Mouse (Mus musculus): ENCODE results near the gene Lexm. TPM values are rescaled to one million over a fixed set of nuclear protein-coding genes. Genes with fewer than 3 reads are reported as not detected.
A peak's percentile ranks its signal among the peaks of the same experiment; 100 is the strongest.

Lexm gene
- total and polyA plus RNA-seq, 3 experiments = 0.19 to 0.21 TPM; not detected in 1

DNA sequence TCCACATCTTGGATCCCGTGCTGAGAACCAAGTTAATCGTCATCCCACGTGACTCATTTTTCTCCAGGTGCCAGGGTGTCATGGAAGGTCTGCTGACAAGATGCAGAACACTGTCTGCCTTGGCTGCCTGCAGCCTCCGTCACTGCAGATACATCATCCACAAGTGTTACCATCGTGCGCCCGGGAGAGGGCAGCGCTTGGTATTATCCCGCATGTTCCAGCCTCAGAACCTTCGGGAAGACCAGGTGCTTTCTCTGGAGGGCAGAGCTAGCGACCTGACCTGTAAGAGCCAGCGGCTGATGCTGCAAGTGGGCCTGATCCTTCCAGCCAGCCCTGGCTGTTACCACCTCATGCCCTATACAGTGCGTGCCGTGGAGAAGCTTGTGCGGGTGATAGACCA, 36.0 kb upstream of the Lexm start:
- in situ Hi-C loops (cut with MboI; ENCODE audit: low pct_ligation_motif_present, low pct_unique_long_range_greater_than_20kb, low sequenced_read_pairs) (no loop called here), dilution Hi-C loops (cut with MboI; ENCODE audit: extremely low pct_ligation_motif_present, extremely low pct_unique_long_range_greater_than_20kb, low sequenced_read_pairs) (no loop called here)
- H3K27me3 ChIP-seq (replicated peaks) = no peaks in the 10 kb centered on the region
- H3K4me2 ChIP-seq (ENCODE audit: insufficient read depth, low read depth, poor library complexity, severe bottlenecking) = no peak overlapping the region
- no peak for TF ChIP-seq JUND (conservative IDR thresholded peaks at IDR 0.05; ENCODE audit: low read depth, low read length)
- no peaks in the 10 kb centered on the region for H3K9me3 ChIP-seq (replicated peaks; ENCODE audit: low read length)
- H3K79me2 ChIP-seq (replicated peaks; ENCODE audit: control insufficient read depth, extremely low read depth, insufficient read depth, poor library complexity, severe bottlenecking) = peaks cover 9% of the 10 kb centered on the region
- H3K36me3 ChIP-seq (replicated peaks in 1 of 2; ENCODE audit: control insufficient read depth in 1 of 2, insufficient read depth in 1 of 2, low read length in 1 of 2) = peaks cover 29 to 56% of the 10 kb centered on the region in 2 experiments
- H3K27ac ChIP-seq (ENCODE audit: insufficient read depth, low read depth) = no peak overlapping the region
- no peak for DNase-seq (ENCODE audit: extremely low read depth)
- H3K4me3 ChIP-seq (replicated peaks in 1 of 3; ENCODE audit: low read depth in 2 of 3, low read length in 2 of 3, poor library complexity in 1 of 3) = no peak overlapping the region
- peaks cover 3 to 24% of the 10 kb centered on the region in 2 experiments for H3K4me1 ChIP-seq (ENCODE audit: control insufficient read depth in 1 of 2, insufficient read depth in 2 of 2)
- H3K9ac ChIP-seq (ENCODE audit: insufficient read depth, low read depth) = no peak overlapping the region

DNA sequence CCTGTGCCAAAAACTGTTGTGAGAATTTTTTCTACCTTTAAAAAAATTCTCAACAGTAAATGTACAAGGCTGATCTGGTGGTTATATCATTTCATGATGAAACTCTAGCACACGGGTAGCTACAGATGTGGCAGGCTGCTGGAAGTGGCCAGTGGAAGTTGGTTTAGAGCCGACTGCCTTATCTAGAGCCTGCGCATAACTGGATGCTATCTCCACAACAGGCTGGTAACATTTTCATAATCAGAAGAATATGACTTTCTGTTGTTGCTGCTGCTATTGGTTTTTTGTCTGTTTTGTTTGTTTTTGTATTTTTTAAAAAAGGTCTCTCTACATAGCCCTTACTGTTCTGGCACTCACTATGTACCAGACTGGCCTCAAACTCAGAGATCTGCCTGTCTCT, 35.5 kb upstream of the Lexm start:
- H3K9ac ChIP-seq (ENCODE audit: insufficient read depth, low read depth) = no peak overlapping the region
- dilution Hi-C loops (cut with MboI; ENCODE audit: extremely low pct_ligation_motif_present, extremely low pct_unique_long_range_greater_than_20kb, low sequenced_read_pairs) = no loop called here

DNA sequence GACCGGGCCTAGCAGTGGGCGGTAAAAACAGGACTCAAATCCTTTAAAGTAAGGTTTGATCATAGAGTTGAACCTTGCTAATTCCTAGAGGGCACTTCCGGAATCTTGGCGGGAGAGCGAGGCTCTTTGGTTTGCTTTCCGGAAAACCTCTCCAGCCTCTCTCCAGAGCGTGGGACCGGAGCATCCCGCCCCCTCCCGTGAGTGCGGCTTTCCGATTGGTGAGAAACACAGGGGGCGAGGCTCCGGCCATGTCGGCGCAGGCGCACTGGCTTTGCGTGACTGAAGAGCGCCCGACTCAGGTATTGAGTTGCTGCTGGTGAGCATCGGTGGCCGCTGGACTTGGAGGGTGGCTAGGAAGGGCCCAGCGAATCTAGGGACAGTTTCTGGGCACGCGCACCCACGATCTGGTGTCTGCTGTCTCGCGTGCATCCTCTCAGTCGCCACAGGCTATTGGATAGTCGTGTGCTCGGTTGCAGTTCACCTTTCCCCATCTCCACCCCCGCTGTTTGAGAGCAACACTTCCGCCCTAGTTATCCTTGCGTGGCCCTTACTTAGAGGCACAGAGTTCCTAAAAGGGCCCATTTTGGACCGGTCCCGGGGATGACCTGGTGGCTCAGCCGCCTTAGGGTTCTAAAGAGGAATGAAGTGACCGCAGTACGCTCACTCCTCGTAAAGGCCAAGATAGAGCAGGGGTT, 33.9 kb upstream of the Lexm start, which contains the start of gene Pars2:
Gene Pars2 (plus strand): TSS at position 237 of the 695 bp plus-strand sequence.
- H3K9ac ChIP-seq (ENCODE audit: insufficient read depth, low read depth) = peak within 1 kb of the TSS; percentile 81
- H3K9me3 ChIP-seq (replicated peaks; ENCODE audit: low read length) = no peaks in the 10 kb centered on the region
- H3K4me2 ChIP-seq (ENCODE audit: insufficient read depth, low read depth, poor library complexity, severe bottlenecking) = peak within 1 kb of the TSS; percentile 64
- H3K4me1 ChIP-seq (ENCODE audit: control insufficient read depth in 1 of 2, insufficient read depth in 2 of 2) = peaks cover 6 to 36% of the 10 kb centered on the region in 2 experiments
- dilution Hi-C loops (cut with MboI; ENCODE audit: extremely low pct_ligation_motif_present, extremely low pct_unique_long_range_greater_than_20kb, low sequenced_read_pairs) (no loop called here), in situ Hi-C loops (cut with MboI; ENCODE audit: low pct_ligation_motif_present, low pct_unique_long_range_greater_than_20kb, low sequenced_read_pairs) (no loop called here)
- H3K27me3 ChIP-seq (replicated peaks) = no peaks in the 10 kb centered on the region
- H3K4me3 ChIP-seq (replicated peaks in 1 of 3; ENCODE audit: low read depth in 2 of 3, low read length in 2 of 3, poor library complexity in 1 of 3) = peak within 1 kb of the TSS; percentile 76 to 86 (median 77)
- peak within 1 kb of the TSS; percentile 27 for H3K27ac ChIP-seq (ENCODE audit: insufficient read depth, low read depth)
- H3K36me3 ChIP-seq (replicated peaks in 1 of 2; ENCODE audit: control insufficient read depth in 1 of 2, insufficient read depth in 1 of 2, low read length in 1 of 2) = peaks cover 25 to 35% of the 10 kb centered on the region in 2 experiments
- peaks cover 9% of the 10 kb centered on the region for H3K79me2 ChIP-seq (replicated peaks; ENCODE audit: control insufficient read depth, extremely low read depth, insufficient read depth, poor library complexity, severe bottlenecking)
- peak; percentile 98 for DNase-seq (ENCODE audit: extremely low read depth)
- TF ChIP-seq GABPA (IDR thresholded peaks at IDR 0.05; ENCODE audit: insufficient replicate concordance, low read depth, low read length) (no peak; the same call in 1 of the 2 replicates), E2F4 (IDR thresholded peaks at IDR 0.05; ENCODE audit: insufficient replicate concordance, low read depth, low read length) (peak; percentile 98), JUN (IDR thresholded peaks at IDR 0.05; ENCODE audit: insufficient read depth, low read depth, low read length) (no peak), CTCF (conservative IDR thresholded peaks at IDR 0.05 in 1 of 2, IDR thresholded peaks at IDR 0.05 in 1 of 2; ENCODE audit: low read depth in 2 of 2, low read length in 2 of 2) (no peak), SIN3A (IDR thresholded peaks at IDR 0.05; ENCODE audit: low read length) (peak; percentile 73), MAFK (IDR thresholded peaks at IDR 0.05; ENCODE audit: insufficient replicate concordance, low read length) (no peak), RAD21 (IDR thresholded peaks at IDR 0.05; ENCODE audit: low read depth, low read length) (no peak), ELF1 (IDR thresholded peaks at IDR 0.05; ENCODE audit: low read depth, low read length) (peak; percentile 92), HCFC1 (IDR thresholded peaks at IDR 0.05; ENCODE audit: low read depth, low read length) (peak; percentile 89), CHD1 (IDR thresholded peaks at IDR 0.05; ENCODE audit: low read depth, low read length) (no peak), NRF1 (IDR thresholded peaks at IDR 0.05; ENCODE audit: low read depth, low read length) (peak; percentile 92), NELFE (IDR thresholded peaks at IDR 0.05; ENCODE audit: low read depth, low read length) (peak; percentile 76), USF2 (conservative IDR thresholded peaks at IDR 0.05; ENCODE audit: low read depth, low read length) (no peak), ETS1 (conservative IDR thresholded peaks at IDR 0.05; ENCODE audit: low read depth, low read length) (0 out of 2 replicates have a peak, but pooled peaks have one; percentile 26), TCF12 (IDR thresholded peaks at IDR 0.05; ENCODE audit: low read depth, low read length) (peak; percentile 83; the same call in 1 of the 2 replicates), UBTF (IDR thresholded peaks at IDR 0.05; ENCODE audit: low read depth, low read length) (no peak), KAT2A (IDR thresholded peaks at IDR 0.05; ENCODE audit: insufficient replicate concordance, low read length) (peak; percentile 81), ZKSCAN1 (IDR thresholded peaks at IDR 0.05; ENCODE audit: borderline replicate concordance, low read depth, low read length) (no peak), POLR2AphosphoS2 (IDR thresholded peaks at IDR 0.05; ENCODE audit: low read depth, low read length) (peak; percentile 80; the same call in 1 of the 2 replicates), EP300 (IDR thresholded peaks at IDR 0.05; ENCODE audit: low read length) (no peak)

More for the DNA sequence above, 35.5 kb upstream of the Lexm start:
- in situ Hi-C loops (cut with MboI; ENCODE audit: low pct_ligation_motif_present, low pct_unique_long_range_greater_than_20kb, low sequenced_read_pairs) = no loop called here
- H3K27ac ChIP-seq (ENCODE audit: insufficient read depth, low read depth) = no peak overlapping the region
- H3K4me3 ChIP-seq (replicated peaks in 1 of 3; ENCODE audit: low read depth in 2 of 3, low read length in 2 of 3, poor library complexity in 1 of 3) = no peak overlapping the region
- TF ChIP-seq JUND (conservative IDR thresholded peaks at IDR 0.05; ENCODE audit: low read depth, low read length) = no peak
- no peak for TF ChIP-seq ETS1 (conservative IDR thresholded peaks at IDR 0.05; ENCODE audit: low read depth, low read length)
- no peak for TF ChIP-seq ZC3H11A (IDR thresholded peaks at IDR 0.05; ENCODE audit: low read depth, low read length)
- no peak for TF ChIP-seq MEF2A (IDR thresholded peaks at IDR 0.05; ENCODE audit: borderline replicate concordance, low read depth, low read length)
- no peak for TF ChIP-seq ZMIZ1 (IDR thresholded peaks at IDR 0.05; ENCODE audit: low read depth, low read length)
- no peak for TF ChIP-seq ZKSCAN1 (IDR thresholded peaks at IDR 0.05; ENCODE audit: borderline replicate concordance, low read depth, low read length)
- no peak for TF ChIP-seq MAZ (IDR thresholded peaks at IDR 0.05; ENCODE audit: low read depth, low read length)
- no peak for TF ChIP-seq RAD21 (IDR thresholded peaks at IDR 0.05; ENCODE audit: low read depth, low read length)
- no peaks in the 10 kb centered on the region for H3K9me3 ChIP-seq (replicated peaks; ENCODE audit: low read length)
- H3K27me3 ChIP-seq (replicated peaks) = no peaks in the 10 kb centered on the region
- peaks cover 9% of the 10 kb centered on the region for H3K79me2 ChIP-seq (replicated peaks; ENCODE audit: control insufficient read depth, extremely low read depth, insufficient read depth, poor library complexity, severe bottlenecking)
- DNase-seq (ENCODE audit: extremely low read depth) = no peak
- H3K4me1 ChIP-seq (ENCODE audit: control insufficient read depth in 1 of 2, insufficient read depth in 2 of 2) = peaks cover 3 to 24% of the 10 kb centered on the region in 2 experiments
- H3K36me3 ChIP-seq (replicated peaks in 1 of 2; ENCODE audit: control insufficient read depth in 1 of 2, insufficient read depth in 1 of 2, low read length in 1 of 2) = peaks cover 29 to 51% of the 10 kb centered on the region in 2 experiments
- no peak overlapping the region for H3K4me2 ChIP-seq (ENCODE audit: insufficient read depth, low read depth, poor library complexity, severe bottlenecking)
